Mouse (Mus musculus): ENCODE results near the gene Tas1r3.

Tas1r3 gene

DNA sequence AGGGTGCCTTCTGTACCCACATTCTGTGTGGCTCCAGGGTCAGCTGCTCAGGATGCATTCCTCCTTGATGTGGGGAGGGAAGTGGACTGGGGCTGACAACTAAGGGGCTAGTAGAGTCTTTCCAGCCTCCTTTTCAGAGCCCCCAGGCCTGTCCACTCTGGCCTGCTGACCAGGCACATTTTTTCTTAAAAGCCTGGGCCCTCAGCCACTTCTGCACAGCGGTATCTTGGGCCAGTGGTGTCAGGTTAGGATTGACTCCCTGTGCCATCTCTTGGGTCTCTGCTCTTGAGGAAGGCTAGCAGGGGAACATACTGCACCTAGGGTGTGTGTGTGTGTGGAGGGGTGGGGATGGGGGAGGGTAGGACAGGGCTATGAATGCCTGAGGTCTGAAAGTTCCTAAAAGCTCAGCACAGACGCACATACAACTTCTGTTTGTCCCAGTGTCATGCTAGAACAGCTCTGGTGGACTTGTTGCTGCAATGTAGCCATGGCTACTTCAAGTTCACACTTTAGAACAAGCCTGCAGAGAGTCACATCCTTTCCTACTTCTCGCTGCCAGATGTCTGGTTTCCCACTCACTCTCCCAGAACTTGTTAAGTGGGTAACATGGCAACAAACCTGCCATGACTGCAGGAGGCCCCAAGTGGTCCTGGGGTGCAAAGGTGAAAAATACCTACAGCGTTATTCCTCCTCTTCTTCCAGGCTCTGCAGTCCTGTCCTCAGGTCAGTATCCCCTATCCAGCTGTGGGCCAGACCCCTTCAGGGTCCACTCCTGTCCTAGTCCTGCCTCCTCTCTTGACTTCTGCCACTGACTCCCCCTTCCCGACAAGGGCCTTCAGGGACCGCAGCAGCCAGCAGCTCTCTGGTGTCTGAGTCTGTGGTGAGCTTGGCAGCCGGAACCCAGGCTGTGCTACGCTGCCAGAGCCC, 22.8 kb downstream of the Tas1r3 start:
- peak; percentile 30 for DNase-seq

- peak; percentile 97 for DNase-seq
Measured at GRCm38 (mm10) chr4:155839483-155839910, 23.7 kb downstream of the Tas1r3 start, which contains the start of gene Mxra8. Gene Mxra8 (plus strand): TSS chr4:155839680.

GRCm38 (mm10) chr4:155838187-155839153, 24.7 kb downstream of the Tas1r3 start:
- peak; percentile 79 for DNase-seq

DNA sequence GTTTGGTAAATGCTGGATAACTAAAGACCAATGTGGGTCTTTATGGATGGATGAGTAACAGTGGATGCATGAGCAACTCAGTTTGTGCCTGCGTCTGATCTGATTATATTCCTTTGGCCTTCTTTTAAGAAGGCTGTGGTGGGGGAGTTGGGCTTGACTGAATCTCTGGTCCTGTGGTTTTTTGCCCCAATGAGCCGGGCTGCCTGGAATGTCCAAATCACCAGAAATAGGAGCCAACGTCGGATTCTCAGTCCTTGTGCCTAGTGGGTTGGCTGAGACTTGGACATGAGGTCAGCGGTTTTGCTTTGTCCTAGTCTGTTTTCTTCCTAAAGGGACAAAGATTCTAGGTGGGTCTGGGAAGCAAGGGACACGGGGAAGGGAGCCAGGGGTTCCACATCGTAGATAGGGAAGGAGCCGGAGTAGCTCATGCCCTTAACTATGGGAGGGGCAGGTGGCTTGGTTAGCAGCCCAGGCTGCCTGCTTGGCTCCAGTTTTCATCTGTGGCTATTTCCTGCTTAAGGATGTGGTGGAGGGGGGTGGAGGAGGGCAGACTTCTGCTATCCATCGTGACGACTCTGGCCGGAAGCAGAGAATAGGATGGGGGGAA, 25.7 kb downstream of the Tas1r3 start:
- DNase-seq, result peak; percentile 81

GRCm38 (mm10) chr4:155833836-155834235, 29.3 kb downstream of the Tas1r3 start:
- peak; percentile 92 for DNase-seq

DNA sequence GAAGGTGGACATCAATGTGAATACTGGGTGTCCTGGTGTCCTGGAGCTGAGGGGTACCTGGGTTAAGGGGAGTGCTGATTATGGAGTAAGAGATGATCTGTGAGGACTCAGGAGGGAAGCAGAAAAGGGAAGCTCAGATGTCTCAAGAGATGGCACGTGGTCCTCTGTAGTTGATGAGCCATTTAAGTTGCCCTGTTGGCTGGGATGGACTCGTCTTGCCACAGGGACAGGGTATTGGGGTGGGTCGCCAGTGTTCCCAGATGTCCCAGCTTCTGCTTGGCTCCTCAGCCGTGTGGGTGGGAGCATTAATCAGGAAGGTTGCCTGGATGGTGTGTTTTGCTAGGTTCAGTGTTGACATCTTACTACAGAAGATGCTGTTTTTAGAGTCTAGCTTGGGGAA, 29.9 kb downstream of the Tas1r3 start:
- DNase-seq, result no peak

- no peak for DNase-seq
Measured at GRCm38 (mm10) chr4:155832321-155832720, 30.8 kb downstream of the Tas1r3 start.

DNA sequence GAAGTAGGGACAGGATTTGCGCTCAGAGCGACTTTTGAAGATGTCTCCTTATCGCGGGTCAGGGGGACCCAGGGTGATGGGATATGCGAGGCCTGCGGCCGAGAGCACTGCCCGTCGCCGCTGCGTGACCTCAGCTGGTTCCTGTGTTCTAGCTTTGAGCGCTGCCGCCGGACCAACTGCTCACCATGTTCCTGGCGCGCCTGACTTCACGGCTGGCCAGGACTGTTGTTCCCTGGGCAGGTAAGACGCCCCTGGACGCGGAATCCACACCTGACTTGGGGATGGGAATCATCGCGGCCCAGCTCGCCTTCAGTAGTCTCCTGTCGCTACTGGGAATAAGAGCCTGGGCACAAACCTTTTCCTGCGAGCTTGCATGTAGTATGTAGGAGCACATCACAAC, 31.3 kb downstream of the Tas1r3 start:
- DNase-seq, result no peak

DNA sequence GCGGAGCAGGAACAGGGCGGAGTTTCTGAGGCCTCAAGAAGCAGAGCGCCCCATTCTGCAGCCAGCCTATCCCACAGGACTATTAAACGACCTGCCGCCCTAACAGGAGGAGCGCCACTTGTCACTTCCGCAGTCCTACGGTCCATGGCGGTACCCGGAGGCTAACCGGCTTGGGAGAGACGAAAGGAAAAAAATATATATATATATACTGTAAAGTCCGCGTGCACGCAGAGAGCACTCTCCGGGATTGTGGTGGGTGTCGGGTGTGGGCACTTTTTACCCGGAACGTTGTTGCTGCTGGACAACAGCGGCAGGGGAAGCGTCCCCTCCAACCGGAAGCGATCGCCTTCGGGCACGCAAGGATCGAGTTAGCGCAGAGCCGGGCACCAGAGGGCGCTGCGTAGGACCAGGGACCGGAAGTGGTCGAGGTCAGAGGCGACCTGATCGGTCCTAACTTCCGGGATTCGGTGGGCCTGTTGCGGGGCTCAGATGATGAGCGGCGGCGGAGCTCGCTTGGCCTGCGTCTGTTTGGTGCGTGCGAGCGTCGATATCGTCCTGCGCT, 31.9 kb downstream of the Tas1r3 start, which contains the start of gene Aurkaip1:
Gene Aurkaip1, plus strand, starts transcription at position 68 of the 562 bp plus-strand sequence.
- DNase-seq, result peak; percentile 98

- DNase-seq, result no peak
Measured at GRCm38 (mm10) chr4:155830596-155830995, 32.6 kb downstream of the Tas1r3 start.

- DNase-seq, result no peak
Measured at GRCm38 (mm10) chr4:155829866-155830265, 33.3 kb downstream of the Tas1r3 start.

GRCm38 (mm10) chr4:155823443-155823842, 39.7 kb downstream of the Tas1r3 start:
- no peak for DNase-seq

GRCm38 (mm10) chr4:155821025-155821424, 42.1 kb downstream of the Tas1r3 start:
- peak; percentile 56 for DNase-seq

DNA sequence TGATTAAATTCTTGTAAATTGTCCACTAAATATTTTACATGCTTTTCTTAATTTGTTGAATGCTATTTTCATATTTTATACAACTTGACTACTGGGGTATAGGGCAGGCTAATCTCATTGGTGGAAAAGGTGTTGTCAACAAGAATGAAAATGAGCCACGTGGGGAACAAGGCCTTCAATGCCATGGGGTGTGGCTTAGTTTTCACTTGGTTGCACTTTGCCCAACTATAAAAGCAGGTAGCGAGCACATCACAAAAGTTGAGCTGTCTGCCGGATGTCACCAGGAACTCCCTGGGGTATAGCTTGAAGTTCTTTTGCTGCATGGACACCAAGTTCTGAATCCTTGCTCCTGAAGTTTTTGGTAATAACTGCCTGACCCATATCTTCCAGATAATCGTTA, 45.6 kb downstream of the Tas1r3 start:
- no peak for DNase-seq

DNA sequence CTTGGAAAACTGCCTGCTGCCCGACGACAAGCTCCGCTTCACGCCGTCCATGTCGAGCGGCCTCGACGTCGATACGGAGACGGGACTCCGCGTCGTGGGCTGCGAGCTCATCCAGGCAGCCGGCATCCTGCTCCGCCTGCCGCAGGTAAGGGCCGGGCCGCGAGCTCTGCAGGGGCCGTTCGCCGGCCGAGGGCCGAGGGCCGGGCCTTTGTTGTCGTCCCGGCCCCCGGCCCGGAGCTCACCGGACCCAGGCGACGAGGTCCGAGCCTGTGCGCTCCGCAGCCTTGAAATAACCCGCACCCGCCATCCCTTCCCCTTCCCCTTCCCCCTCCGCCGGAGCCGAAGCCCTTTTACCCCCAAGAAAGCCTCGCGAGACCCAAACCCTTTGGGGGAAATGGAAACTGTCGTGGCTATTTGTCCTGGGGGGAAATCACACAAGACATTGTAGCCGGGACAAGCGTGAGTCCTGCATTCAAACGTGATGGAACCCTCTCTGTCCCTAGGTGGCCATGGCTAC, 50.4 kb downstream of the Tas1r3 start:
- peak; percentile 65 for DNase-seq

- peak; percentile 96 for DNase-seq
Measured at GRCm38 (mm10) chr4:155811929-155812664, 51.1 kb downstream of the Tas1r3 start, which contains the start of gene Ccnl2. Gene Ccnl2 (plus strand): TSS chr4:155812489.

Data from lung, postnatal 10 days (tissue).